ENCODE assay signal across 8 mouse cellular contexts in the genomic region with DNA sequence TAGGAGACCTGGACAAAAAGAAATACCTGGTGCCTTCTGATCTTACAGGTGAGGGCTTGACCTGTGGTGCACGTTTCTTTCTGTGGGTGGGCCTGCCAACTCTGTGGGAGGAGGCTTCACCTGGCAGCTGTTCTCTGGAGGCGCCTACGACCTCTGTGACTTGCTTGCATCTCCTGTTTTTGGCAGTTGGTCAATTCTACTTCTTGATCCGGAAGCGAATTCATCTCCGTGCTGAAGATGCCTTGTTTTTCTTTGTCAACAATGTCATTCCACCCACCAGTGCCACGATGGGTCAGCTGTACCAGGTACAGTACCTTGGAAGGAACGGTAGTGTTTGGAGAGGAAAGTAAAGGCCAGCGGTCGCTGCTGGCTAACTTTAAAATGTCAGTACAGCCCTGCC. TPM values are rescaled to one million over a fixed set of nuclear protein-coding genes. Genes with fewer than 3 reads are reported as not detected.
DNase-seq lines count a peak whose midpoint lies in the region; ATAC-seq and TF ChIP-seq lines count a peak whose summit lies in the region.

No protein-coding gene starts in this region.

- H3K27me3 ChIP-seq in MEL (ENCODE audit: control insufficient read depth in 1 of 2, insufficient read depth in 2 of 2, low read length in 2 of 2): no peaks in the 10 kb centered on the region
- no peaks in the 10 kb centered on the region for H3K27me3 ChIP-seq in hindbrain, embryonic 15.5 days
- no peaks in the 10 kb centered on the region for H3K27me3 ChIP-seq in liver, embryonic 15.5 days

- H3K4me1 ChIP-seq in MEL (ENCODE audit: control insufficient read depth in 1 of 2, insufficient read depth in 2 of 2, low read length in 2 of 2): peaks cover 0 to 14% of the 10 kb centered on the region in 2 experiments; a peak in 3 of 4 replicates
- peaks cover 34% of the 10 kb centered on the region for H3K4me1 ChIP-seq in hindbrain, embryonic 15.5 days (replicated peaks)
- H3K4me1 ChIP-seq in liver, embryonic 15.5 days (replicated peaks): peaks cover 45% of the 10 kb centered on the region

- peak; percentile 42 for DNase-seq in cerebellum, adult 8-10 months
- DNase-seq in cerebellum, adult 11 months: no peak
- DNase-seq in MEL (ENCODE audit: low read depth, low spot score): no peak
- DNase-seq in yolk sac, embryonic 10.5 days (ENCODE audit: low spot score): no peak
- no peak for DNase-seq in right cerebral cortex, adult 2 months (ENCODE audit: low spot score in 2 of 2)
- DNase-seq in adrenal gland, adult 18-20 months (ENCODE audit: low spot score in 2 of 2): no peak

- peak overlapping the region; percentile 19 to 48 for H3K4me3 ChIP-seq in MEL (ENCODE audit: control insufficient read depth in 1 of 2, insufficient read depth in 1 of 2, low read depth in 2 of 2, low read length in 2 of 2)
- H3K4me3 ChIP-seq in hindbrain, embryonic 15.5 days: peak overlapping the region; percentile 72
- H3K4me3 ChIP-seq in liver, embryonic 15.5 days (replicated peaks): peak overlapping the region; percentile 87

- H3K4me2 ChIP-seq in hindbrain, embryonic 15.5 days: peak overlapping the region; percentile 75
- H3K4me2 ChIP-seq in liver, embryonic 15.5 days: peak overlapping the region; percentile 90

- ATAC-seq in hindbrain, embryonic 15.5 days (ENCODE audit: low FRiP score, low read depth): no peak
- no peak for ATAC-seq in liver, embryonic 15.5 days (ENCODE audit: insufficient read depth)

- no peaks in the 10 kb centered on the region for H3K9me3 ChIP-seq in MEL (replicated peaks; ENCODE audit: insufficient read depth, low read length)
- no peaks in the 10 kb centered on the region for H3K9me3 ChIP-seq in hindbrain, embryonic 15.5 days
- no peaks in the 10 kb centered on the region for H3K9me3 ChIP-seq in liver, embryonic 15.5 days (replicated peaks)

- peak overlapping the region; percentile 45 for H3K9ac ChIP-seq in MEL (ENCODE audit: control insufficient read depth, low read depth, low read length, poor library complexity, severe bottlenecking)
- peak overlapping the region; percentile 82 for H3K9ac ChIP-seq in hindbrain, embryonic 15.5 days
- H3K9ac ChIP-seq in liver, embryonic 15.5 days: peak overlapping the region; percentile 87

- no peak for TF ChIP-seq CTCF in MEL (IDR thresholded peaks at IDR 0.05 in 2 of 3, conservative IDR thresholded peaks at IDR 0.05 in 1 of 3; ENCODE audit: control insufficient read depth in 1 of 3, insufficient read depth in 1 of 3, low read depth in 2 of 3, low read length in 3 of 3, poor library complexity in 1 of 3, severe bottlenecking in 1 of 3)

- no peak for TF ChIP-seq EP300 in MEL (IDR thresholded peaks at IDR 0.05; ENCODE audit: low read depth in 1 of 2, low read length in 2 of 2)

- no peak for TF ChIP-seq RAD21 in MEL (IDR thresholded peaks at IDR 0.05; ENCODE audit: low read depth, low read length)

- 85% methylated on average over 10 of the region's 10 CpGs for WGBS in hindbrain, embryonic 15.5 days
- 77% methylated on average over 10 of the region's 10 CpGs for WGBS in liver, embryonic 15.5 days (ENCODE audit: insufficient replicate concordance)

- peaks cover 30% of the 10 kb centered on the region for H3K79me2 ChIP-seq in MEL (ENCODE audit: control insufficient read depth, insufficient read depth, low read length, poor library complexity)

- H3K36me3 ChIP-seq in MEL (ENCODE audit: control insufficient read depth in 1 of 2, insufficient read depth in 2 of 2, low read length in 2 of 2): peaks cover 0 to 17% of the 10 kb centered on the region in 2 experiments; a peak in 2 of 4 replicates
- H3K36me3 ChIP-seq in hindbrain, embryonic 15.5 days: peaks cover 37% of the 10 kb centered on the region
- H3K36me3 ChIP-seq in liver, embryonic 15.5 days (replicated peaks): peaks cover 52% of the 10 kb centered on the region

- H3K27ac ChIP-seq in MEL (ENCODE audit: control insufficient read depth, low read depth, low read length): no peak overlapping the region
- no peak overlapping the region for H3K27ac ChIP-seq in hindbrain, embryonic 15.5 days (replicated peaks)
- peak overlapping the region; percentile 39; the same call in 1 of the 2 replicates for H3K27ac ChIP-seq in liver, embryonic 15.5 days (replicated peaks)

- TF ChIP-seq POLR2A in MEL (IDR thresholded peaks at IDR 0.05; ENCODE audit: control insufficient read depth in 1 of 2, insufficient read depth in 1 of 2, low read depth in 1 of 2, low read length in 2 of 2, poor library complexity in 1 of 2): no peak

TF ChIP-seq in MEL, 35 proteins besides CTCF, POLR2A, EP300 and RAD21:
- TF ChIP-seq SIN3A (IDR thresholded peaks at IDR 0.05; ENCODE audit: low read length): no peak
- TF ChIP-seq POLR2AphosphoS5 (IDR thresholded peaks at IDR 0.05; ENCODE audit: borderline replicate concordance, low read depth, low read length): no peak
- no peak for TF ChIP-seq USF1 (IDR thresholded peaks at IDR 0.05; ENCODE audit: low read depth, low read length)
- TF ChIP-seq ZNF384 (IDR thresholded peaks at IDR 0.05; ENCODE audit: low read depth, low read length): no peak
- TF ChIP-seq NRF1 (IDR thresholded peaks at IDR 0.05; ENCODE audit: insufficient read depth, low read depth, low read length, poor library complexity, severe bottlenecking): no peak
- no peak for TF ChIP-seq GABPA (IDR thresholded peaks at IDR 0.05; ENCODE audit: low read depth, low read length)
- no peak for TF ChIP-seq BHLHE40 (IDR thresholded peaks at IDR 0.05; ENCODE audit: borderline replicate concordance, low read depth, low read length)
- no peak for TF ChIP-seq MEF2A (IDR thresholded peaks at IDR 0.05; ENCODE audit: extremely low read depth, insufficient replicate concordance, low read depth, low read length, poor library complexity, severe bottlenecking)
- no peak for TF ChIP-seq ETS1 (IDR thresholded peaks at IDR 0.05; ENCODE audit: low read depth, low read length)
- no peak for TF ChIP-seq POLR2AphosphoS2 (IDR thresholded peaks at IDR 0.05; ENCODE audit: low read length)

RNA-seq across cellular contexts. Expression of a gene that starts 1.5 kb away (rescaled TPM):
- total RNA-seq in MEL (2012; rRNA removed): 105 and 132 TPM in 2 replicates
- 100 to 1,000 TPM in 1 of 2 experiments, not detected in 1; 241 TPM for polyA plus RNA-seq in MEL (2012; ENCODE audit: insufficient read depth in 1 of 2, insufficient read length in 2 of 2, low read depth in 1 of 2, low replicate concordance in 2 of 2, missing spikeins in 1 of 2)
- 561 and 571 TPM in 2 replicates for polyA plus RNA-seq in hindbrain, embryonic 15.5 days (2015; fragmentation: Nextera tagmentation; extraction: Ambion mirVana)
- polyA plus RNA-seq in liver, embryonic 15.5 days (2015; fragmentation: Nextera tagmentation; extraction: Ambion mirVana): 252 and 262 TPM in 2 replicates
- 100 to 1,000 TPM; 436 to 473 TPM for total RNA-seq in adrenal gland, adult 18-20 months (2021)

RNA-seq across cellular contexts. Expression of a gene that starts 3.2 kb away (rescaled TPM):
- 88.2 and 112 TPM in 2 replicates for total RNA-seq in MEL (2012; rRNA removed)
- 100 to 1,000 TPM in 1 of 2 experiments, not detected in 1; 108 TPM for polyA plus RNA-seq in MEL (2012; ENCODE audit: insufficient read depth in 1 of 2, insufficient read length in 2 of 2, low read depth in 1 of 2, low replicate concordance in 2 of 2, missing spikeins in 1 of 2)
- 56.1 and 62.2 TPM in 2 replicates for polyA plus RNA-seq in hindbrain, embryonic 15.5 days (2015; fragmentation: Nextera tagmentation; extraction: Ambion mirVana)
- polyA plus RNA-seq in liver, embryonic 15.5 days (2015; fragmentation: Nextera tagmentation; extraction: Ambion mirVana): 23.1 and 24.0 TPM in 2 replicates
- total RNA-seq in adrenal gland, adult 18-20 months (2021): 10 to 100 TPM; 51.5 to 57.5 TPM

RNA-seq across cellular contexts. Expression of a gene that starts 8.0 kb away (rescaled TPM):
- total RNA-seq in MEL (2012; rRNA removed): 40.1 and 41.9 TPM in 2 replicates
- polyA plus RNA-seq in MEL (2012; ENCODE audit: insufficient read depth in 1 of 2, insufficient read length in 2 of 2, low read depth in 1 of 2, low replicate concordance in 2 of 2, missing spikeins in 1 of 2): 10 to 100 TPM in 1 of 2 experiments, not detected in 1; 38.5 TPM
- polyA plus RNA-seq in hindbrain, embryonic 15.5 days (2015; fragmentation: Nextera tagmentation; extraction: Ambion mirVana): 26.4 and 28.7 TPM in 2 replicates
- polyA plus RNA-seq in liver, embryonic 15.5 days (2015; fragmentation: Nextera tagmentation; extraction: Ambion mirVana): 5.3 and 5.5 TPM in 2 replicates
- 10 to 100 TPM; 13.8 to 14.9 TPM for total RNA-seq in adrenal gland, adult 18-20 months (2021)

RNA-seq across cellular contexts. Expression of a gene that starts 10.1 kb away (rescaled TPM):
- total RNA-seq in MEL (2012; rRNA removed): 170 and 189 TPM in 2 replicates
- 100 to 1,000 TPM in 1 of 2 experiments, not detected in 1; 222 TPM for polyA plus RNA-seq in MEL (2012; ENCODE audit: insufficient read depth in 1 of 2, insufficient read length in 2 of 2, low read depth in 1 of 2, low replicate concordance in 2 of 2, missing spikeins in 1 of 2)
- polyA plus RNA-seq in hindbrain, embryonic 15.5 days (2015; fragmentation: Nextera tagmentation; extraction: Ambion mirVana): 163 and 174 TPM in 2 replicates
- polyA plus RNA-seq in liver, embryonic 15.5 days (2015; fragmentation: Nextera tagmentation; extraction: Ambion mirVana): 58.1 and 60.5 TPM in 2 replicates
- total RNA-seq in adrenal gland, adult 18-20 months (2021): 10 to 100 TPM; 62.7 to 81.3 TPM

RNA-seq across cellular contexts. Expression of a gene that starts 11.4 kb away (rescaled TPM):
- 47.3 and 49.6 TPM in 2 replicates for total RNA-seq in MEL (2012; rRNA removed)
- 100 to 1,000 TPM in 1 of 2 experiments, not detected in 1; 133 TPM for polyA plus RNA-seq in MEL (2012; ENCODE audit: insufficient read depth in 1 of 2, insufficient read length in 2 of 2, low read depth in 1 of 2, low replicate concordance in 2 of 2, missing spikeins in 1 of 2)
- polyA plus RNA-seq in hindbrain, embryonic 15.5 days (2015; fragmentation: Nextera tagmentation; extraction: Ambion mirVana): 23.5 and 27.1 TPM in 2 replicates
- polyA plus RNA-seq in liver, embryonic 15.5 days (2015; fragmentation: Nextera tagmentation; extraction: Ambion mirVana): 8.9 and 11.9 TPM in 2 replicates
- total RNA-seq in adrenal gland, adult 18-20 months (2021): 100 to 1,000 TPM; 114 to 123 TPM

Comparison
In these comparisons a context has a peak if more than half of its experiments do, and no peak if none do; other contexts are left out.
1. H3K4me3 ChIP-seq: peak in every context shown above with its lines; median percentile 87 in liver, embryonic 15.5 days; 72 in hindbrain, embryonic 15.5 days; 34 in MEL.